In genomic region chr19:3718481-3719361, GRCm38 (mm10) we compare ENCODE assay signal across 9 mouse cellular contexts. TPM values are rescaled to one million over a fixed set of nuclear protein-coding genes. Genes with fewer than 3 reads are reported as not detected.
DNase-seq lines count a peak whose midpoint lies in the region; ATAC-seq and TF ChIP-seq lines count a peak whose summit lies in the region.
"Had no signal": no experiment of that assay in that cellular context is flagged by ENCODE, and none has a peak within 500 bp of the region (broad histone marks: within the 10 kb centered on the region; RNA-seq: fewer than 3 reads in every experiment).

No protein-coding gene starts in this region.

- peaks cover 27% of the 10 kb centered on the region for H3K36me3 ChIP-seq in heart, embryonic 14.5 days (ENCODE audit: control insufficient read depth, insufficient read depth, low read length)
- H3K36me3 ChIP-seq in kidney, postnatal 0 days (ENCODE audit: insufficient read depth, low read length): peaks cover 10% of the 10 kb centered on the region
- H3K36me3 ChIP-seq in liver, embryonic 12.5 days: peaks cover 38% of the 10 kb centered on the region
- H3K36me3 ChIP-seq in stomach, embryonic 14.5 days (ENCODE audit: control insufficient read depth, insufficient read depth, low read length): peaks cover 23% of the 10 kb centered on the region

- TF ChIP-seq CTCF in brain, embryonic 14.5 days (IDR thresholded peaks at IDR 0.05; ENCODE audit: borderline replicate concordance, extremely low read depth, insufficient read depth, insufficient read length): peak; percentile 76
- TF ChIP-seq CTCF in kidney, postnatal 0 days (IDR thresholded peaks at IDR 0.05; ENCODE audit: low read depth): peak; percentile 68; the same call in 1 of the 2 replicates

- peak; percentile 52; the same call in 1 of the 2 replicates for ATAC-seq in heart, embryonic 14.5 days (ENCODE audit: insufficient number of reproducible peaks, insufficient read depth, low FRiP score, low read depth)
- ATAC-seq in kidney, postnatal 0 days (replicated peaks; ENCODE audit: low FRiP score, low read depth): peak; percentile 81
- peak; percentile 55 for ATAC-seq in liver, embryonic 12.5 days
- ATAC-seq in stomach, embryonic 14.5 days (ENCODE audit: insufficient number of reproducible peaks, insufficient read depth, low FRiP score, low read depth): peak; percentile 86

- peaks cover 5 to 6% of the 10 kb centered on the region in 2 experiments; a peak in 3 of 4 replicates for H3K4me1 ChIP-seq in heart, embryonic 14.5 days (ENCODE audit: control insufficient read depth in 2 of 2, insufficient read depth in 2 of 2, low read length in 2 of 2)
- peaks cover 4% of the 10 kb centered on the region; the same call in 1 of the 2 replicates for H3K4me1 ChIP-seq in kidney, postnatal 0 days (replicated peaks; ENCODE audit: insufficient read depth, low read length)
- peaks cover 19% of the 10 kb centered on the region for H3K4me1 ChIP-seq in liver, embryonic 12.5 days
- H3K4me1 ChIP-seq in stomach, embryonic 14.5 days (ENCODE audit: control insufficient read depth, insufficient read depth, low read length): 0 out of 2 replicates have a peak, but pooled peaks cover 4% of the 10 kb centered on the region

- peak overlapping the region; percentile 42 to 47 for H3K4me3 ChIP-seq in heart, embryonic 14.5 days (ENCODE audit: control insufficient read depth in 1 of 2, insufficient read depth in 1 of 2, low read depth in 1 of 2, low read length in 2 of 2)
- peak overlapping the region; percentile 34 for H3K4me3 ChIP-seq in kidney, postnatal 0 days (replicated peaks; ENCODE audit: low read depth, low read length)
- H3K4me3 ChIP-seq in liver, embryonic 12.5 days: peak overlapping the region; percentile 50
- peak overlapping the region; percentile 38 for H3K4me3 ChIP-seq in stomach, embryonic 14.5 days (ENCODE audit: low read depth, low read length)

- no peaks in the 10 kb centered on the region for H3K27me3 ChIP-seq in heart, embryonic 14.5 days (ENCODE audit: control insufficient read depth, insufficient read depth, low read length)
- no peaks in the 10 kb centered on the region for H3K27me3 ChIP-seq in kidney, postnatal 0 days (ENCODE audit: insufficient read depth, low read length)
- no peaks in the 10 kb centered on the region for H3K27me3 ChIP-seq in liver, embryonic 12.5 days (replicated peaks)
- no peaks in the 10 kb centered on the region for H3K27me3 ChIP-seq in stomach, embryonic 14.5 days (ENCODE audit: control insufficient read depth, insufficient read depth, low read length)

- H3K9ac ChIP-seq in heart, embryonic 14.5 days (ENCODE audit: low read length): peak overlapping the region; percentile 60
- H3K9ac ChIP-seq in kidney, postnatal 0 days (ENCODE audit: low read depth, low read length): peak overlapping the region; percentile 50
- H3K9ac ChIP-seq in liver, embryonic 12.5 days: peak overlapping the region; percentile 65
- H3K9ac ChIP-seq in stomach, embryonic 14.5 days (replicated peaks; ENCODE audit: low read depth, low read length): no peak overlapping the region

- TF ChIP-seq POLR2A in brain, embryonic 14.5 days (IDR thresholded peaks at IDR 0.05; ENCODE audit: borderline replicate concordance, extremely low read depth, insufficient read depth, insufficient read length, poor library complexity, severe bottlenecking): no peak

- no peak overlapping the region for H3K27ac ChIP-seq in heart, embryonic 14.5 days (replicated peaks in 1 of 2; ENCODE audit: control insufficient read depth in 1 of 2, insufficient read depth in 1 of 2, low read depth in 2 of 2, low read length in 2 of 2)
- H3K27ac ChIP-seq in kidney, postnatal 0 days: peak overlapping the region; percentile 60; the same call in 1 of the 2 replicates
- H3K27ac ChIP-seq in liver, embryonic 12.5 days: no peak overlapping the region; the same call in 1 of the 2 replicates
- H3K27ac ChIP-seq in stomach, embryonic 14.5 days (ENCODE audit: low read length): no peak overlapping the region

- H3K9me3 ChIP-seq in heart, embryonic 14.5 days (ENCODE audit: control insufficient read depth, low read length): no peaks in the 10 kb centered on the region; the same call in 1 of the 2 replicates
- H3K9me3 ChIP-seq in kidney, postnatal 0 days (replicated peaks; ENCODE audit: low read length): no peaks in the 10 kb centered on the region
- peaks cover 1% of the 10 kb centered on the region; the same call in 1 of the 2 replicates for H3K9me3 ChIP-seq in liver, embryonic 12.5 days (replicated peaks)
- no peaks in the 10 kb centered on the region for H3K9me3 ChIP-seq in stomach, embryonic 14.5 days (ENCODE audit: control insufficient read depth, low read depth, low read length)
- H3K9me3 ChIP-seq: G1E had no signal

- H3K4me2 ChIP-seq in heart, embryonic 14.5 days (ENCODE audit: low read length): peak overlapping the region; percentile 85
- H3K4me2 ChIP-seq in kidney, postnatal 0 days (ENCODE audit: low read length): peak overlapping the region; percentile 88
- peak overlapping the region; percentile 85 for H3K4me2 ChIP-seq in liver, embryonic 12.5 days
- H3K4me2 ChIP-seq in stomach, embryonic 14.5 days (replicated peaks; ENCODE audit: low read depth, low read length): peak overlapping the region; percentile 60

- 38% methylated on average over 19 of the region's 19 CpGs for WGBS in heart, embryonic 14.5 days
- WGBS in kidney, postnatal 0 days: 35% methylated on average over 19 of the region's 19 CpGs
- WGBS in liver, embryonic 12.5 days (ENCODE audit: insufficient replicate concordance): 37% methylated on average over 19 of the region's 19 CpGs
- WGBS in stomach, embryonic 14.5 days: 38% methylated on average over 19 of the region's 19 CpGs

- DNase-seq in 416B (ENCODE audit: low read depth): peak; percentile 74
- DNase-seq in brain, embryonic 14.5 days (ENCODE audit: low read depth): peak; percentile 70
- DNase-seq in fibroblast of lung, adult 2 months (ENCODE audit: low read depth): peak; percentile 45
- DNase-seq in kidney, postnatal 0 days (ENCODE audit: low spot score): peak; percentile 84
- DNase-seq in naive thymus-derived CD4-positive, alpha-beta T cell, adult 2 months (ENCODE audit: low read depth): peak; percentile 90

RNA-seq across cellular contexts. Expression of gene 1810055G02Rik, which starts 10.6 kb away (rescaled TPM):
- polyA plus RNA-seq in brain, embryonic 14.5 days (2012; rRNA removed): 48.5 and 50.3 TPM in 2 replicates
- polyA plus RNA-seq in heart, embryonic 14.5 days (2014; fragmentation: Nextera tagmentation; extraction: Ambion mirVana): 18.0 and 18.2 TPM in 2 replicates
- polyA plus RNA-seq in kidney, postnatal 0 days (2015; fragmentation: Nextera tagmentation; extraction: Ambion mirVana): 27.3 and 29.1 TPM in 2 replicates
- 16.4 and 16.5 TPM in 2 replicates for polyA plus RNA-seq in liver, embryonic 12.5 days (2016; fragmentation: Nextera tagmentation; extraction: Ambion mirVana)
- polyA plus RNA-seq in stomach, embryonic 14.5 days (2014; fragmentation: Nextera tagmentation; extraction: Ambion mirVana): 37.4 and 44.3 TPM in 2 replicates

RNA-seq across cellular contexts. Expression of gene Lrp5, which starts 32.4 kb away (rescaled TPM):
- 4.8 and 10.7 TPM in 2 replicates for polyA plus RNA-seq in brain, embryonic 14.5 days (2012; rRNA removed)
- polyA plus RNA-seq in heart, embryonic 14.5 days (2014; fragmentation: Nextera tagmentation; extraction: Ambion mirVana): 4.1 and 5.0 TPM in 2 replicates
- polyA plus RNA-seq in kidney, postnatal 0 days (2015; fragmentation: Nextera tagmentation; extraction: Ambion mirVana): 3.3 and 3.5 TPM in 2 replicates
- polyA plus RNA-seq in liver, embryonic 12.5 days (2016; fragmentation: Nextera tagmentation; extraction: Ambion mirVana): 2.7 TPM in 2 replicates
- 10.3 and 11.3 TPM in 2 replicates for polyA plus RNA-seq in stomach, embryonic 14.5 days (2014; fragmentation: Nextera tagmentation; extraction: Ambion mirVana)

RNA-seq across cellular contexts. Expression of gene Kmt5b, which starts 48.5 kb away (rescaled TPM):
- polyA plus RNA-seq in brain, embryonic 14.5 days (2012; rRNA removed): 46.7 and 62.8 TPM in 2 replicates
- 25.6 and 27.3 TPM in 2 replicates for polyA plus RNA-seq in heart, embryonic 14.5 days (2014; fragmentation: Nextera tagmentation; extraction: Ambion mirVana)
- polyA plus RNA-seq in kidney, postnatal 0 days (2015; fragmentation: Nextera tagmentation; extraction: Ambion mirVana): 19.5 and 20.0 TPM in 2 replicates
- 12.5 and 13.4 TPM in 2 replicates for polyA plus RNA-seq in liver, embryonic 12.5 days (2016; fragmentation: Nextera tagmentation; extraction: Ambion mirVana)
- 40.3 and 41.5 TPM in 2 replicates for polyA plus RNA-seq in stomach, embryonic 14.5 days (2014; fragmentation: Nextera tagmentation; extraction: Ambion mirVana)
